Mouse (Mus musculus) cortical plate, adult 2 months (tissue): Measurements from ENCODE around the gene Cdr2.
A peak's percentile ranks its signal among the peaks of the same experiment; 100 is the strongest.

Source experiments
- CTCF ChIP-seq: fragments of 200-500 bp; IDR thresholded peaks from 2 replicates; pipeline ENCODE4 v1.5.1; 2011; ENCODE audit warnings: mild to moderate bottlenecking, control low read depth, low read length; ENCODE audit not compliant: insufficient read depth; ENCODE audit errors: extremely low read depth
- POLR2A ChIP-seq: fragments of 200-500 bp; IDR thresholded peaks from 2 replicates; pipeline ENCODE4 v1.6.1; 2011; ENCODE audit warnings: mild to moderate bottlenecking, low read length, control low read depth; ENCODE audit not compliant: insufficient read depth; ENCODE audit errors: extremely low read depth

GRCm38 (mm10) chr7:120917592-120918461, 64.3 kb downstream of the Cdr2 start, which contains the start of gene Polr3e:
- peak; percentile 76 for TF ChIP-seq CTCF
- 0 out of 2 replicates have a peak, but pooled peaks have one; percentile 16 for TF ChIP-seq POLR2A
